ENCODE assay signal across 10 mouse cellular contexts in the genomic region with DNA sequence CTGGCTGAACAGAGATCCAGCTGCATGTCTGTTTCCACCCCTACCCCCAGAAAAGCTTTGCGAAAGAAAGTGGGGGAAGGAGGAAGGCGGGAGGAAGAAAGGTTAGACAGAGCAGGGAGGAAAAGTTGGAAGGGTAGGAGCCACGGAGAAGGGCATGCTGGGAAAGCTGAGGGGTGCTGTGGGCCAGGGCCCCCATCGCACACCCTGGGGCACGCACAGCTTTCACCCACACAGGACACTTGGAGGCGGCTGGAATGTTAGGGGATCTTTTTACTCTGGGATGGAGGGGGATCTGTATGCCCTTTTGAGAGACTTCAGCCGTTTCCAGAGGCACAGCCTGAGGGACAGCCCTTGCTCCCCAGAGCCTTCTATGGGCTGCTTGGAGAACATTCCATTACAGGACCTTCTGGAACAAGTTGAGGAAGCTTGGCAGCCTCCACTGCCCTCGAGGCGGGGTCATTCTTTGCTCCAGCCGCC. TPM values are rescaled to one million over a fixed set of nuclear protein-coding genes. Genes with fewer than 3 reads are reported as not detected.
DNase-seq lines count a peak whose midpoint lies in the region; ATAC-seq and TF ChIP-seq lines count a peak whose summit lies in the region.
"Had no signal": no experiment of that assay in that cellular context is flagged by ENCODE, and none has a peak within 500 bp of the region (broad histone marks: within the 10 kb centered on the region; RNA-seq: fewer than 3 reads in every experiment).

No protein-coding gene starts in this region.

- no peaks in the 10 kb centered on the region for H3K27me3 ChIP-seq in liver, postnatal 0 days (ENCODE audit: insufficient read depth, low read length)
- H3K27me3 ChIP-seq in liver, embryonic 12.5 days (replicated peaks) = peaks cover 3% of the 10 kb centered on the region; the same call in 1 of the 2 replicates
- no peaks in the 10 kb centered on the region for H3K27me3 ChIP-seq in heart, embryonic 14.5 days (ENCODE audit: control insufficient read depth, insufficient read depth, low read length)
- H3K27me3 ChIP-seq in limb, embryonic 11.5 days (ENCODE audit: control insufficient read depth, insufficient read depth, low read length) = no peaks in the 10 kb centered on the region
- no peaks in the 10 kb centered on the region for H3K27me3 ChIP-seq in testis, adult 2 months (ENCODE audit: control insufficient read depth, insufficient read depth, low read length)
- no peaks in the 10 kb centered on the region for H3K27me3 ChIP-seq in forebrain, embryonic 16.5 days (replicated peaks; ENCODE audit: control insufficient read depth, insufficient read depth, low read length)
- H3K27me3 ChIP-seq: CH12.LX had no signal

- H3K9me3 ChIP-seq in liver, postnatal 0 days (ENCODE audit: low read length) = no peaks in the 10 kb centered on the region
- H3K9me3 ChIP-seq in liver, embryonic 12.5 days (replicated peaks) = no peaks in the 10 kb centered on the region
- no peaks in the 10 kb centered on the region for H3K9me3 ChIP-seq in heart, embryonic 14.5 days (ENCODE audit: control insufficient read depth, low read length)
- H3K9me3 ChIP-seq in limb, embryonic 11.5 days (ENCODE audit: control insufficient read depth, low read length) = no peaks in the 10 kb centered on the region
- no peaks in the 10 kb centered on the region for H3K9me3 ChIP-seq in forebrain, embryonic 16.5 days (ENCODE audit: control insufficient read depth, low read length)

- H3K27ac ChIP-seq in liver, postnatal 0 days (ENCODE audit: low read depth) = peak overlapping the region; percentile 3; the same call in 1 of the 2 replicates
- H3K27ac ChIP-seq in liver, embryonic 12.5 days = no peak overlapping the region
- peak overlapping the region in 1 of 2 experiments; percentile 19; a peak in 1 of 4 replicates for H3K27ac ChIP-seq in heart, embryonic 14.5 days (replicated peaks in 1 of 2; ENCODE audit: control insufficient read depth in 1 of 2, insufficient read depth in 1 of 2, low read depth in 2 of 2, low read length in 2 of 2)
- no peak overlapping the region for H3K27ac ChIP-seq in limb, embryonic 11.5 days (replicated peaks; ENCODE audit: low read depth, low read length)
- H3K27ac ChIP-seq in testis, adult 2 months (ENCODE audit: control insufficient read depth, insufficient read depth, low read depth, low read length) = peak overlapping the region; percentile 85
- no peak overlapping the region for H3K27ac ChIP-seq in forebrain, embryonic 16.5 days (ENCODE audit: low read length)
- H3K27ac ChIP-seq: liver, embryonic 14.5 days had no signal

- no peak for ATAC-seq in liver, postnatal 0 days
- no peak for ATAC-seq in liver, embryonic 12.5 days
- ATAC-seq in heart, embryonic 14.5 days (ENCODE audit: insufficient number of reproducible peaks, insufficient read depth, low FRiP score, low read depth) = no peak
- peak; percentile 41; the same call in 1 of the 2 replicates for ATAC-seq in limb, embryonic 11.5 days (ENCODE audit: insufficient number of reproducible peaks, low FRiP score, low TSS enrichment, low read depth)
- no peak for ATAC-seq in forebrain, embryonic 16.5 days

- TF ChIP-seq POLR2A in testis, adult 2 months (IDR thresholded peaks at IDR 0.05; ENCODE audit: control insufficient read depth, low read depth, low read length) = no peak

- H3K9ac ChIP-seq in liver, postnatal 0 days (replicated peaks) = no peak overlapping the region
- H3K9ac ChIP-seq in liver, embryonic 12.5 days = no peak overlapping the region
- 0 out of 2 replicates have a peak overlapping the region, but pooled peaks have one; percentile 1 for H3K9ac ChIP-seq in heart, embryonic 14.5 days (ENCODE audit: low read length)
- no peak overlapping the region for H3K9ac ChIP-seq in limb, embryonic 11.5 days (ENCODE audit: low read length)
- H3K9ac ChIP-seq in forebrain, embryonic 16.5 days (replicated peaks; ENCODE audit: low read depth, low read length) = no peak overlapping the region
- H3K9ac ChIP-seq: liver, embryonic 14.5 days had no signal

- H3K36me3 ChIP-seq in liver, postnatal 0 days (replicated peaks; ENCODE audit: insufficient read depth, low read length) = no peaks in the 10 kb centered on the region
- no peaks in the 10 kb centered on the region for H3K36me3 ChIP-seq in liver, embryonic 12.5 days
- no peaks in the 10 kb centered on the region for H3K36me3 ChIP-seq in heart, embryonic 14.5 days (ENCODE audit: control insufficient read depth, insufficient read depth, low read length)
- H3K36me3 ChIP-seq in limb, embryonic 11.5 days (ENCODE audit: control insufficient read depth, insufficient read depth, low read length) = no peaks in the 10 kb centered on the region
- no peaks in the 10 kb centered on the region for H3K36me3 ChIP-seq in testis, adult 2 months (ENCODE audit: control insufficient read depth, insufficient read depth, low read length)
- no peaks in the 10 kb centered on the region for H3K36me3 ChIP-seq in forebrain, embryonic 16.5 days (ENCODE audit: control insufficient read depth, insufficient read depth)

- H3K4me1 ChIP-seq in liver, postnatal 0 days (ENCODE audit: insufficient read depth) = 0 out of 2 replicates have a peak, but pooled peaks cover 4% of the 10 kb centered on the region
- peaks cover 12% of the 10 kb centered on the region for H3K4me1 ChIP-seq in liver, embryonic 12.5 days
- peaks cover 0 to 5% of the 10 kb centered on the region in 2 experiments; a peak in 2 of 4 replicates for H3K4me1 ChIP-seq in heart, embryonic 14.5 days (ENCODE audit: control insufficient read depth in 2 of 2, insufficient read depth in 2 of 2, low read length in 2 of 2)
- peaks cover 8% of the 10 kb centered on the region; the same call in 1 of the 2 replicates for H3K4me1 ChIP-seq in limb, embryonic 11.5 days (ENCODE audit: control insufficient read depth, insufficient read depth, low read length)
- H3K4me1 ChIP-seq in testis, adult 2 months (ENCODE audit: control insufficient read depth, insufficient read depth, low read length) = peaks cover 18% of the 10 kb centered on the region
- H3K4me1 ChIP-seq in forebrain, embryonic 16.5 days (replicated peaks; ENCODE audit: control insufficient read depth, insufficient read depth, low read length) = no peaks in the 10 kb centered on the region

- H3K4me2 ChIP-seq in liver, postnatal 0 days (ENCODE audit: low read depth, low read length) = no peak overlapping the region
- H3K4me2 ChIP-seq in liver, embryonic 12.5 days = no peak overlapping the region
- H3K4me2 ChIP-seq in heart, embryonic 14.5 days (ENCODE audit: low read length) = no peak overlapping the region
- H3K4me2 ChIP-seq in limb, embryonic 11.5 days (ENCODE audit: low read depth, severe bottlenecking) = no peak overlapping the region
- no peak overlapping the region for H3K4me2 ChIP-seq in forebrain, embryonic 16.5 days (ENCODE audit: low read length)

- DNase-seq in liver, postnatal 0 days = no peak
- no peak for DNase-seq in limb, embryonic 11.5 days (ENCODE audit: low spot score)
- no peak for DNase-seq in thymus, postnatal 25 days
- no peak for DNase-seq in B cell, adult 2 months

- TF ChIP-seq CTCF in liver, postnatal 0 days (IDR thresholded peaks at IDR 0.05; ENCODE audit: low read depth) = no peak
- no peak for TF ChIP-seq CTCF in testis, adult 2 months (IDR thresholded peaks at IDR 0.05; ENCODE audit: control insufficient read depth, insufficient read depth, insufficient replicate concordance, low read depth, low read length)

- TF ChIP-seq EP300 in liver, postnatal 0 days (IDR thresholded peaks at IDR 0.05; ENCODE audit: low read depth) = no peak

- WGBS in liver, postnatal 0 days (ENCODE audit: insufficient replicate concordance) = 56% methylated on average over 10 of the region's 10 CpGs
- 46% methylated on average over 10 of the region's 10 CpGs for WGBS in liver, embryonic 12.5 days (ENCODE audit: insufficient replicate concordance)
- WGBS in heart, embryonic 14.5 days = 52% methylated on average over 10 of the region's 10 CpGs
- WGBS in limb, embryonic 11.5 days = 46% methylated on average over 10 of the region's 10 CpGs
- 55% methylated on average over 10 of the region's 10 CpGs for WGBS in forebrain, embryonic 16.5 days

- H3K4me3 ChIP-seq in liver, postnatal 0 days (ENCODE audit: low read depth, low read length) = no peak overlapping the region
- no peak overlapping the region for H3K4me3 ChIP-seq in liver, embryonic 12.5 days
- no peak overlapping the region for H3K4me3 ChIP-seq in heart, embryonic 14.5 days (ENCODE audit: control insufficient read depth in 1 of 2, insufficient read depth in 1 of 2, low read depth in 1 of 2, low read length in 2 of 2)
- no peak overlapping the region for H3K4me3 ChIP-seq in limb, embryonic 11.5 days (ENCODE audit: low read depth, low read length)
- no peak overlapping the region for H3K4me3 ChIP-seq in testis, adult 2 months (ENCODE audit: control insufficient read depth, low read depth, low read length)
- no peak overlapping the region for H3K4me3 ChIP-seq in forebrain, embryonic 16.5 days (replicated peaks; ENCODE audit: low read length)

RNA-seq across cellular contexts. Expression of a gene that starts 20.1 kb away (rescaled TPM):
- 43.9 and 44.8 TPM in 2 replicates for polyA plus RNA-seq in liver, postnatal 0 days (2015; fragmentation: Nextera tagmentation; extraction: Ambion mirVana)
- 127 and 128 TPM in 2 replicates for polyA plus RNA-seq in liver, embryonic 12.5 days (2016; fragmentation: Nextera tagmentation; extraction: Ambion mirVana)
- polyA plus RNA-seq in heart, embryonic 14.5 days (2014; fragmentation: Nextera tagmentation; extraction: Ambion mirVana) = 27.7 and 30.3 TPM in 2 replicates
- 28.5 and 30.9 TPM in 2 replicates for polyA plus RNA-seq in limb, embryonic 11.5 days (2014; fragmentation: Nextera tagmentation; extraction: Ambion mirVana)
- 15.2 and 17.8 TPM in 2 replicates for polyA plus RNA-seq in testis, adult 2 months (2012; rRNA removed)
- 9.8 and 10.7 TPM in 2 replicates for polyA plus RNA-seq in forebrain, embryonic 16.5 days (2015; fragmentation: Nextera tagmentation; extraction: Ambion mirVana)

RNA-seq across cellular contexts. Expression of a gene that starts 22.8 kb away (rescaled TPM):
- polyA plus RNA-seq in liver, postnatal 0 days (2015; fragmentation: Nextera tagmentation; extraction: Ambion mirVana) = 151 and 153 TPM in 2 replicates
- polyA plus RNA-seq in liver, embryonic 12.5 days (2016; fragmentation: Nextera tagmentation; extraction: Ambion mirVana) = 218 and 230 TPM in 2 replicates
- polyA plus RNA-seq in heart, embryonic 14.5 days (2014; fragmentation: Nextera tagmentation; extraction: Ambion mirVana) = 237 and 256 TPM in 2 replicates
- 261 and 266 TPM in 2 replicates for polyA plus RNA-seq in limb, embryonic 11.5 days (2014; fragmentation: Nextera tagmentation; extraction: Ambion mirVana)
- polyA plus RNA-seq in testis, adult 2 months (2012; rRNA removed) = 240 and 279 TPM in 2 replicates
- 364 and 377 TPM in 2 replicates for polyA plus RNA-seq in forebrain, embryonic 16.5 days (2015; fragmentation: Nextera tagmentation; extraction: Ambion mirVana)

RNA-seq across cellular contexts. Expression of a gene that starts 39.3 kb away (rescaled TPM):
- polyA plus RNA-seq in liver, postnatal 0 days (2015; fragmentation: Nextera tagmentation; extraction: Ambion mirVana) = not detected in 2 replicates
- not detected in 2 replicates for polyA plus RNA-seq in liver, embryonic 12.5 days (2016; fragmentation: Nextera tagmentation; extraction: Ambion mirVana)
- polyA plus RNA-seq in heart, embryonic 14.5 days (2014; fragmentation: Nextera tagmentation; extraction: Ambion mirVana) = not detected in 2 replicates
- polyA plus RNA-seq in limb, embryonic 11.5 days (2014; fragmentation: Nextera tagmentation; extraction: Ambion mirVana) = not detected in 2 replicates
- polyA plus RNA-seq in testis, adult 2 months (2012; rRNA removed) = not detected in 2 replicates
- 0.15 and 0.20 TPM in 2 replicates for polyA plus RNA-seq in forebrain, embryonic 16.5 days (2015; fragmentation: Nextera tagmentation; extraction: Ambion mirVana)
- polyA plus RNA-seq: liver, embryonic 14.5 days had no signal

RNA-seq across cellular contexts. Expression of a gene that starts 54.6 kb away (rescaled TPM):
- 15.9 and 18.4 TPM in 2 replicates for polyA plus RNA-seq in liver, postnatal 0 days (2015; fragmentation: Nextera tagmentation; extraction: Ambion mirVana)
- 61.3 and 63.2 TPM in 2 replicates for polyA plus RNA-seq in liver, embryonic 12.5 days (2016; fragmentation: Nextera tagmentation; extraction: Ambion mirVana)
- polyA plus RNA-seq in heart, embryonic 14.5 days (2014; fragmentation: Nextera tagmentation; extraction: Ambion mirVana) = 90.9 and 91.4 TPM in 2 replicates
- 125 and 128 TPM in 2 replicates for polyA plus RNA-seq in limb, embryonic 11.5 days (2014; fragmentation: Nextera tagmentation; extraction: Ambion mirVana)
- polyA plus RNA-seq in testis, adult 2 months (2012; rRNA removed) = 130 and 147 TPM in 2 replicates
- polyA plus RNA-seq in forebrain, embryonic 16.5 days (2015; fragmentation: Nextera tagmentation; extraction: Ambion mirVana) = 189 and 204 TPM in 2 replicates

RNA-seq across cellular contexts. Expression of a gene that starts 55.5 kb away (rescaled TPM):
- 7.4 and 8.7 TPM in 2 replicates for polyA plus RNA-seq in liver, postnatal 0 days (2015; fragmentation: Nextera tagmentation; extraction: Ambion mirVana)
- 14.9 and 16.0 TPM in 2 replicates for polyA plus RNA-seq in liver, embryonic 12.5 days (2016; fragmentation: Nextera tagmentation; extraction: Ambion mirVana)
- 30.3 and 30.9 TPM in 2 replicates for polyA plus RNA-seq in heart, embryonic 14.5 days (2014; fragmentation: Nextera tagmentation; extraction: Ambion mirVana)
- 25.4 and 29.3 TPM in 2 replicates for polyA plus RNA-seq in limb, embryonic 11.5 days (2014; fragmentation: Nextera tagmentation; extraction: Ambion mirVana)
- 3.4 and 3.6 TPM in 2 replicates for polyA plus RNA-seq in testis, adult 2 months (2012; rRNA removed)
- 23.1 and 29.0 TPM in 2 replicates for polyA plus RNA-seq in forebrain, embryonic 16.5 days (2015; fragmentation: Nextera tagmentation; extraction: Ambion mirVana)

Comparison
In these comparisons a context has a peak if more than half of its experiments do, and no peak if none do; other contexts are left out.
1. H3K27ac ChIP-seq: peak in liver, postnatal 0 days (single experiment) and testis, adult 2 months (single experiment); none in liver, embryonic 12.5 days (single experiment), limb, embryonic 11.5 days (single experiment) and forebrain, embryonic 16.5 days (single experiment).